Mouse (Mus musculus): ENCODE measurements around the gene Thg1l.
A peak's percentile ranks its signal among the peaks of the same experiment; 100 is the strongest.

The Thg1l gene

DNA sequence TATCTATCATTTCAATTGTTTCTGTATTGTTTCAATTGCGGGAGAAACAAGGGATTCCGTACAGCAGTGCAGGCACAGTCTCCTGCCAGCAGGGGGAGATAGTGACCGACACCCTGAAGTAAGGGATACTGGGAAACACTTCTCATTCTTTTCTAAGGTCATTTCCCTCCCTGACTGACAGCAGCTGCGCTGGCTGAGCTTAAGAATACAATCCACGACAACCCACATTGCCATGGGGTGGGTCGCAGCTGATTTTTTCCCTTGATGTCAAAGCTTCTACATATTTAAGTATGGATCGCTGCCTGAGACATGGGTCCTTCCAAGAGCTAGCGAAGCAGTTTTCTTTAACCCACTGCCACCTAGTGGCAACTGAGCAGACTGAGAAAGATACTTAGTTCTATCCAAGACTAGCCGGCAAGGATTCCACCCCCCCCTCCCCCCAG lies 28.6 kb downstream of the Thg1l start:
- DNase-seq = peak; percentile 78

DNA sequence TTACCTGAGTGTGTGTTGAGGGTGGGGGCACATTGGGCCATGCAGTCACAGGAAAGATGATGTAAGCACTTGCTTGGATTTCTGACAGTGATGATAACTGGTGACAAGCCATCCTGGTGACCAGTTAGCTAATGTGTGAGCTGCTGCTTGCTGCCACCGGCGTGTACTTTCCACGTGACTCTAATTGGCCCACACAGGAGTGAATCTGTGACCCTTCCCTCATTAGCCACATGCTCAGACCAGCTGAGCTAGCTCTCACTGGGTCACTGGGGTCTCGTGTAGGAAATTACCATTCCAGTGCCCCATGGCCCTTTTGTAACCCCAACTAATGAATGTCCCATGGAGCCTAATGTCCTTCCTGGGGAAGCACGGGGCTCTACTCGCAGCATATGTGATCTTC lies 29.9 kb downstream of the Thg1l start:
- no peak for DNase-seq

DNA sequence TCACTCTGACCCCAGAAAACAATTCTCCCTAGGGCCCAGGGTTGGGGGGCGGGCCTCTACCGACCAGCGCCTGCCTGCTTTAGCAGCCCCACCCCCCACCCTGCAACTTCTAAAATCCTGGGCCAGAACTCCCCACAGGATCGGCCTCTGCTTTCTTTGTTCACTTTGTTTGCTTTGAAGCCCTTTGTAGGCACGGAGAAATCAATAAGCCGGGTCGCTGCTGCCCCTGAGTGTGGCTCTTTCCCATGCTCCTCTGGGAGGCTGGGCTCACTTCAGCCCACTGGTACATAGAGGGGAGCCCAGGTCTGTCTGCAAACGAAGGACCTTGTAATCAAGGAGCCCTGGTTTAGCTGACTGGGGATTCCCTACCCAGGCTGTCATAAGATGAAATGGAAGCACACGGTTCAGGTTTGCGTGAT lies 33.8 kb downstream of the Thg1l start:
- no peak for DNase-seq

DNA sequence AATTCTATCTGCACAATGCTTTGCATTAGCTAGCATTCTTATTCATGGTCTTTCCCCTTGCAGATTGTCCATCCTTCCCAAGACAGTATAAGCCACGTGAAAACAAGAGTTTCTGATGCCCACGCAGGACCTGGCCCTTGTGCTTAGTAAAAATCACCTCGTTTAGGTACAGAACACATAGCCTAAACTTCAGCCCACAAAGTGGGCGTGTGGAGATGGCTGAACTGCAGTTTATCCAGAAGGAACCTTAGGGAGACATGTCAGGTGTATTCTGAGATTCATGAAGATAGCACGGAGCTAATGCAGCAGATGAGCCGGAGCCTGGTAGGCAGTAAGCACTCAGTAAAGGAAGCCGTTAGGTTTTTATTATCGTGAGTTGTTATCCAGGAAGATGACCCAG lies 34.3 kb downstream of the Thg1l start:
- DNase-seq = no peak

DNA sequence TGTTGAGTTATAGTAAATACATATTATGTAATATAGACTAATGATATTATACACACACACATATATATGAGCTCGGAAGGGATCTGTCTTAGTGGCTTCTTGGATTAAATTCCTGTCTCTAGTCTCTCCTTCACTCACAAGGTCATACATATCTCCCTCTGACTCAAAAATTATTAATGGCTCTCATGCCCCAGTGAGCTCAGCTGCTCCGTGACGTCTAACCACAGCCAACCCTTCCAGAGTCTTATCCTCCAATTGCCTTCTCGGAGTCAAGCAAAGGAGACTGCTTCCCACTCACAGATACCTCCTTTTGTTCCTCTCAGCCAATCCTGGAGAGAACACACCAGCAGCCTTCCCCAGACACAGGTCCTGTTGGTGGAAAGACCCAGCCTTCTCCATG lies 36.5 kb downstream of the Thg1l start:
- DNase-seq = no peak

DNA sequence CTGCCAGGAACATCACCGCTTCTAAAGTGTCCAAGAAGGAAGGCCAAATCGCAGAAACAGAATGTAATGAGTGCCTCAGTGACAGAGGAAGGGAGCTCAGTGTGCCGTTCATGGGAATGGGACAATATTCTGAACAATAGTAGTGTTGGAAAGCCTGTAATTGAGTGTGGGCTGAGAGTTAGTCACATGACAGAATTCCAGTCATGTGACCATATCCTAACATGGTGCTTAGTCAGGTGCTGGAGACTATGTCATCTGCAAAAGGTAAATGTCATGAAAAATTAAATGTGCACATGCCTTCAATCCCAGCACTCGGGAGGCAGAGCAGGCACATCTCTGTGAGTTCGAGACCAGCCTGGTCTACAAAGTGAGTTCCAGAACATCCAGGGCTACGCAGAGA lies 37.3 kb downstream of the Thg1l start:
- no peak for DNase-seq

DNA sequence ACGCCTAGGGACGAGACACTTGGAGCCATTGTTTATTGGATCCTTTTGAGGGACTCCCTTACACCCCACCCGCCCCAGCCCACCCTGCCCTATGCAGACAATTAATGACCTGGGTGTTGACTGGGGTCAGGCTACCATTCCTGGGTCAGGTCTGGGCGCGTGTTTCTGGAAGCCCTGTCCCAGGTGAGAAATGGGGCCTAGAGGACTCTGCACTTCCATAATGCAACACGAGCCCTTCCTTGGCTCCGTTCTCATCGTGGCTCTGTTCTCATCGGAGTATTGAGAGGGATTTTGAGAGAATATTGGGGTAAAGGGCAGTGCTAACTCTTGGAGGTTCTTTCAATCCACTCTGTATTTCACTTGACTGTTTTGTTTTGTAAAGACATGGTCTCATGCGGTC lies 39.1 kb downstream of the Thg1l start:
- no peak for DNase-seq

DNA sequence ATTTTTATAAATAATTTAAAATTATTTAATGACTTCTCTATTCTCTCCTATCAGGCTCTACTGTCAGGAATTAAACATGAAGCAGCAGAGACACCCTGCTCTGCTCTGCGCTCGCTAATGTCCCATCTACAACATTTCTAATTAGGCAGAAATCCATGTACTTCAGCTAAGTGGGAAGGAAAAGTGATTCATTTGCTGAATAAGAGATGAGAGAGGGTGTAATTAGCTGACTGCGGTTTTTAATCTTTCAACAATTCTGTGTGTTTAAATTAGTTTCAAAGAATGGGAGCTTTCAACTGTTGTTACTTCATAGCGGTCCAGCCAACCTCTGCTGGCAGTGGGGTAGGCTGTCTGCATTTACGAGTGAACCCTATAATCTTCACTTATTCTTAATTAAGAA lies 44.6 kb downstream of the Thg1l start:
- DNase-seq = no peak

DNA sequence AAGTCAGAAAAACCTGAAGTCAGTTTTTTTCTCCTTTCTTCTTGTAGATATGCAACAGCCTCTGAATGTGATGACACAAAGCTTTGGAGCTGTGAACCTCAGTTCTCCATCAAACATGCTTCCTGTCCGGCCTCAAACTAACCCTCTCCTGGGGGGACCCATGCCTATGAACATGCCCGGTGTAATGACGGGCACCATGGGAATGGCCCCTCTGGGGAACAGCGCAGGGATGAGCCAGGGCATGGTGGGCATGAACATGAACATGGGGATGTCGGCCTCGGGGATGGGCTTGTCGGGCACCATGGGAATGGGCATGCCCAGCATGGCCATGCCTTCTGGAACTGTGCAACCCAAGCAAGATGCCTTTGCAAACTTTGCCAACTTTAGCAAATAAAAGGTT lies 46.4 kb downstream of the Thg1l start:
- DNase-seq = no peak

DNA sequence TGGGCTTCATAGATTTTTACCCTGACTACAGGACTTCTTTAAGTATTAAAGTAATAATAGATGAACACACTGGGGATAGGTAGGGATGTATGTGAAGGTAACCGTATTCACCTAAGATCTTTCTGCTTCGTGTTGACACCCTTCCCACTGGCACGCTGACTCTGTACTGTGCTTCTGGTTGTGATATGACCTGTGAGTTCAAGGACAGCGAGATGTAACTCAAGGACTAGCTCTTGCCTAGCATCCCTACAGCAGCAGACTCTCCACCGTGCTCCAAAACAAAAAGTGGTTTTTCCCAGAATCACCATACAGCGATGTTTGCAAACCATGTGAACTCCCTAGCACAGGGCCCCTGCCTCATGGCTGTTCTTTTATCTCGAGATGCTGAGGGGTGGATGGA lies 47.2 kb downstream of the Thg1l start:
- DNase-seq = no peak

DNA sequence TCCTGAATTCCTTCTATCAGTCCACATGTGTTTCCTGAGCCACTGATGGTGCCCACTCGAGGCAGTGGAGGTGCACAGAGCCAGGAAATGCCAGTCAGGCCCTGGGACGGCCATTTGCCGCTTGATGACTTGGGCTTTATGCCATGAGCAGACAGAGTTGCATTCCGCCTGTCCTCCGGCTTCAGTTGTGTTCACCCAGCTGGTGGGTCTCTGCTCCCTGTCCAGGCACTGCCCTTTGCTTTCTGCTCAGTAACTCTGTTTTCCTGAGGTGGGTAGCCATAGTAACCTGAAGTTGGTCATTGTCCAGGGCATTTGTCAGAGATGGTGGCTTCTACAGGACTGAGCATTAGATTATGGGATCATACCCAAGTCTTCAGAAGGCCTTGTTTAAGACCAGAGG lies 48.0 kb downstream of the Thg1l start:
- no peak for DNase-seq

DNA sequence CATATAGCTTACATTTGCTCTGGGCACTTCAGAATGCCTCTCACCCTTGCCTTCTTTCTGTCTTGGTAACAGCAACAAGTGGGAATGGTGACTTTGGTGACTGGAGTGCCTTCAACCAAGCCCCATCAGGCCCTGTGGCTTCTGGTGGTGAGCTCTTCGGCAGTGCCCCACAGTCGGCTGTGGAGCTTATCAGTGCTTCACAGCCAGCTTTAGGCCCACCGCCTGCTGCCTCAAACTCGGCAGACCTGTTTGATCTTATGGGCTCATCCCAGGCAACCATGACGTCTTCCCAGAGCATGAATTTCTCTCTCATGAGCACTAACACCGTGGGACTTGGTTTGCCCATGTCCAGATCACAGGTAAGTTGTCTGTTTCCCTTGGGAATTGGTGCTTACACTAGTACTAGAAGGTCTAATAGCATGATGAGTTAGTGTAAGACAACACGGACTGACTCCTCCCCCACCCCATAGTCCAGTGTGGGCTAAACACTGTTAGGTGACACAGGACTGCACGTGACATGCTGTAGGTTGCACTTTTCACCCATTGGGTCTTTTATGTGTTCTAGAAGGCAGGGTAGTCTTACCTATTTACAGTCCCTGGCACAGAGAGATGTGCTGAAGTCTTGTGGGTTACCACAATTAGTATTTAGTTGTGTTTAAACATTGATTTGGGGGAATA lies 49.0 kb downstream of the Thg1l start:
- DNase-seq = no peak

DNA sequence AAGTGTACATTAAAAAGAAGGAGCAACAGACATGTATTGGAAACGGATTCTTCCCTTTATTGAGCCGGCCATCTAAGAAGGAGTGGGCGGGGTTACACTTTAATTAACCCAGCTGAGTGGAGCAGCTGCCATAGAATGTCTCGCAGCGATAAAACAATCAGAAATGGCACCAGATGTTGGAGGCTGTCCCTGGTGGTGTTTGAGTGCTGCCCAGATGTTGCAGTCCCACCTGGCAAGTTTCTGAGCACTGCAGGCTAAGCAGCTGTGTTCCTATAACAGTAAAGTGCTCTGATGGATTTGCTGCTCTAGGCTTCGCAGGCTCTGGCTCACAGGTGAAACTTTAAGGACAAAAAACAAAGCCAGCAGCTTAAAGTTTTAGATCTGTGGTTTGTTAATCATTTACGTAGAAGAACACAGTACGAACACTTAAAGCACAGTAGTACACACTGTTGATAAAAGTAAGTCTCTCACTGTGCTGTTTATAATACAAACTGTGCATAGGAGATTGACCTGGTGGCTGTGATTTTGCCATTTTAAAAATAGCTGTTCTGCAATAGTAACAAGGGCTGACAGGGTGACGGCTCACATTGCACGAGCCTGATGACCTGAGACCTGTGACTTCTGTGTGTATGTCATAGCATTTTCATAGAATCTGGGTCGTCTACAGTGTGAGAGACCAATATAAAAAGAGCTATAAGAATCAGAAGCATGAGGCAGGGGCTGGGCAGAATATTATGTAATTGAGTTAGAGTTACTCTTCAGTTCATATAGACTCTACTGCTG lies 54.9 kb downstream of the Thg1l start:
- DNase-seq = no peak

DNA sequence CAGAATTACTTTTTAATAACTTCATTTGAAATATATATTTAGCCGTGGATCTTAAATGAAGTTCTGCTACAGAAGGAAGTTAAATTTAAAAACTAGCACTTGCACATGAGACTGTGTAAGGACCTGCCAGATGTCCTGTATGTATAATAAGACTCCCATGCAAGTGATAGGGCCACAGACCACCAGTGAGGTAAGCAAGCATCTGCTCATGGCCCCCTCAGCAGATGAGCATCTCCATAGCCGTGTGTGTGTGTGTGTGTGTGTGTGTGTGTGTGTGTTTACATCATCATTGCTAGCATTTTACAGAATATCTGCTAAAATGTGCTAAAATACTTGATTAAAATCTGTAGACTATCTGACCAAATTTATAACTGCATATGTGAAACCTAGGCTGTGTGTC lies 57.9 kb downstream of the Thg1l start:
- no peak for DNase-seq
